Mouse (Mus musculus): ENCODE measurements at regions not wholly inside any gene's neighbourhood (a gene's known extent, or its start where the extent isn't known, plus 50 kb on each side); places are given as distances from the start of the nearest gene placed in this dataset.

DNA sequence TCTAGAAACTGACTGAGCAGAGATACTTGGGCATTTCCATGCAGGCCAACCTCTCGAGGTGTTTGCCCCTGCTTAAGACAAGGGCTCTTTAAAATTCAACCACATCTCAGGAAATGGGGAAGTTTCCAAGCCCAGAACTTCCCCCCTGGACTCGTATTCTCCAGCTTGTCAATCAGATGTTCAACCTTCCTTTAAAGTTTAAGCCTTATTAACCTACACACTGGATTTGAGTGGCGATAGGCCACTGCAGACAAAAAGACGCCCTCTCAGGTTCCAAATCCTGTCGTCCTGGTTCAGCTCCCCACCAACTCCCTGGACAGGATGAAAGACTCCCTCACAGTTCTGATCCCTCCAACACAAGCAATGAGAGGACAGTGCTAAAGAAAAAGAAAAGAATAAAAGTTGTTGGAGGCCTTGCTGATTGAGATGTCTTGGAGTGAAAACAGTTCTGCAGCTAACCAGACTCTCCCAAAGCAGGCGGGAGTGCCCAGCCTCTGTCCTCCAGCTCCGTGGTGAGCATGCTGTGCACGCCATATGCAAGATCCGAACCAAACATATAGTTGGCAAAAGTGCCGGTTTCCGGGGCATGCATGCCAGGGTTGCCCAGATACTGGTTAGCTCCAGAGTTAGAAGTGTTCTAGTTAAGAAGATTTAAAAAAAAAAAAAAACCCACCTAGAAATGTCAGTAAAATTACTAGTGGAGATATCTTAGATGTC, 298.3 kb downstream of the Mycn start:
- in situ Hi-C loops (cut with MboI, MseI): no loop called here

DNA sequence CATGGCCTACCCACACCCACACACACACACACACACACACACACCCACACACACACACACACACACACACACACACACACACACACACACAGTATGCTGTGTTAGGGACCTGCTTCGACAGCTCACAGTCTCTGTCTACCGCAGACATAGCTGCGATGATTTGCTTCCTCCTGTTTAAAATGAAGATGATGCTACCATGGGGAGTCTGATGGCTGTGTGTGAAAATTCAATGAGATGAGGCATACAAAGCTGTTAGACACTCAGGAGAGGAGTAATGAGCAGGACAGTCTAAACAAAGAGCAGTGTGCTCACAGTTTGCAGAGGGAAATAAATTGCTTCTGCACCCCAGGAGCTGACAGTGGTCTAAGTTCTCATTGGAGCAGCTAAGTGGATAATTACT, 306.4 kb downstream of the Mycn start:
- in situ Hi-C loops (cut with MboI, MseI): no loop called here

DNA sequence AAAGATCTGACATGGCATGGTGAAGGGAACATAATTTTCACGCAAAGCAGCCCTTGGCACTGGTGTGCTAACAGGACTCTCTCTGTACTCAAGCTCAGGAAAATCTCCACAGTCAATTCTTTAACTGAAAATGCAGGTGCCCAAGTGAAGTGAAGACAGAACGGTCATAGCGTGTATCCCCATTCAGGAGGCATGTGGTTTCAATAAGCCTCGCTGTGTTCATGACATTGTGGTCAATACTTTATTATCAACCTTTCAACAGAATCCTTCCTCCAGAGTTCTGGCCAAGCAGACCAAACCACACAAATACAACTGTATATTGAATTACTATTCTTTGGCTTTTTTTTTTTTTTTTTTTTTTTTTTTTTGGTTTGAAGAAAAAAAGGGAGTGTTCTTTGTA, 314.1 kb downstream of the Mycn start:
- in situ Hi-C loops (cut with MboI, MseI): no loop called here

DNA sequence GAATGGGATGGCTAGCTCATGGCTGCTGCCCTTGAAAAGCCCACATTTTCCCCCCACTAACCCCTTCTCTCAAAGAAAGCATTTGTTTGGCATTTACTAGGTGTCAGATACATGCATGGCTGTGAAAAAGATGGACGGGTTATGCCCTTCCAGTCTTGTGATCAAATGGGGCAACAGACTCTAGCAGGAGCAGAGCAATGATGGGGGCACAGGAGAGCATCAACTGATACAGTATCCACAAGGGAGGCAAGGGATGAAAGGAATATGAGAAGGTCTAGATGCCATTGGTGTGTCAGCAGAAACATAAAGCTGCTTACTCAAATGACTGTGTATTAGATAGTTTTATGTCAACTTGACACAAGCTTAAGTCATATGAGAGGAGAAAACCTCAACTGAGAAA, 315.9 kb downstream of the Mycn start:
- in situ Hi-C loops (cut with MboI, MseI): no loop called here

DNA sequence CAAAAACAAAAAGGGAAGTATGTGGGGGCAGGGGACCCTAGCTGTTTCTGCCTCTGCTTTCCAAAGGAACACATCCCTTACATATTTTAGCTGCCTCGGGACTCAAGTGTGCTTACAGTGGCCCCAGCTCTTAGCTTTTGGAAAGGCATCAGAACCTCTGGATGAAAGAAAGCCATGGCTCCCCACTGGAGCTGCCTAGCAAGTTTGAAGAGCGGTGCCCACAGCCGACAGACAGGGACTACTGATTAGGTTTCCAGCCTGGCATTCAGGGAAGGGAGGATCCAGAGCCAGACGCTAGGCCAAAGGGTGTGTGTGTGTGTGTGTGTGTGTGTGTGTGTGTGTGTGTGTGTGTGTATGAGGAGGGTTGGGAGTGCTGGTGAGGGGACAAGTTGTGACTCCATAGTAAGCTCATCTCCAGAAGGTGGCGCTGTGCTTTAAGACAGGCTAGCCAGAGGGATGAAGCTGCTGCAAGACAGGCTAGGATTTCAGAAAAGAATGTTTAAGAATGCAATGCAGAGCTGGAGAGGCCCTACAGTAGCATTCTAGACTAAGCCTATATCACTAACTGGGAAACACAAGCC, 318.9 kb downstream of the Mycn start:
- in situ Hi-C loops (cut with MboI, MseI): loop anchor here (25.0 kb wide), 1 partner anchor 589 kb away; no protein-coding TSS in a partner anchor

DNA sequence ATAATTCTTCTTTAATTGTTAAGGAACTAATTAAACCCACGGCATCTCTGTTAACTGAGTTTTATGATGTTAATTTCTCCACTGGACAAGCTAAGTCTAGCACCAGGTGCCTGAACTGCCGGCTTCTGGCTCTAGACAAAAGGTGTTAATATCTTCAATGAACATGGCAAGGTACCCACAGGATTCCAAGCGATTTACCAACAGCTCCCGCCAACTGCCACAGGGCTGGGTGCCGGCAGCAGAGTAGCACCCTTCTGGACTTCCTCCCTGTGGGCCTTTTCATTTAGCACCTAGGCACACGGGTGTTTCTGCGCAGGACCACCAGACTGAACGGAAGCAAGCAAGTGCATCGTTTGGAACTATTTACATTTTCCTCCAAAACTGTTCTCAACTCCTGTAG, 320.2 kb downstream of the Mycn start:
- in situ Hi-C loops (cut with MboI, MseI): loop anchor here (25.0 kb wide), 1 partner anchor 591 kb away; no protein-coding TSS in a partner anchor

DNA sequence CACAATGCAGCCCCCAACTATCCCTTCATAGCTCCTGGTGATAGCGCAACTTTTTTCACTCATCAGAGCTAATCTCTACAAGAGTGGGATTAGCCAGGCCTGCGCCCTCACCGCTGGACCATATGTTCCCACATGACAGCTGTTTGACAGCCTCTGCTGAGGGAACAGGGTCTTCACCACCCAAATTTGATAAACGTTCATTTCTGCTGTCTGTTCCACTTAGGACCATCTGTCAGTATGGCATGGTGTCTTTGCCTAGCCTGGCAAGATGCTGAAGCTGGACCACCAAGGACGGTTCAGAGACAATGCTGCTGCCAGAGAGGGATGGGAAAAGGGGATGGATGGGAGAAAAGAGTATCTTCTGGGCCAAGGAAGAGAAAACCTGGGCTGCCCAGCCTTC, 321.4 kb downstream of the Mycn start:
- in situ Hi-C loops (cut with MboI, MseI): loop anchor here (25.0 kb wide), 1 partner anchor 592 kb away; no protein-coding TSS in a partner anchor

DNA sequence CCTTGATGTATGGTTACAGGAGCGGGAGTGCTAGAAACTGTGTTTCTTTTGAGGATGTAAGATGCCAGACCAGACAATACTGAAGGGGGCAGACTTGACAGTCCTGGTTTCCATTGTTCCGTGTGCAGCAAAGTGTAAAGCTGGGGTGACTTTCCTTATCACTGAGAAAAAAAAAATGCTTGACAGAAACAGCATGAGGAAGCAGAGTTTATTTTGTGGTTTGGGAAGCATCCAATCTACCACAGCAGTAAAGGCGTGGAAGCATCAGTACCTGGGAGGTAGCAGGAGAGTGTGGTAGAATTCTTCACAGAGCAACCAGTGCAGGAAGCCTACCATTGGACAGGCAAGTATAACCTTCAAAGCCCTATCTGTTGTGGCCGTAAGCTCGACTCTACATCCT, 322.3 kb downstream of the Mycn start:
- in situ Hi-C loops (cut with MboI, MseI): loop anchor here (25.0 kb wide), 1 partner anchor 593 kb away; no protein-coding TSS in a partner anchor

DNA sequence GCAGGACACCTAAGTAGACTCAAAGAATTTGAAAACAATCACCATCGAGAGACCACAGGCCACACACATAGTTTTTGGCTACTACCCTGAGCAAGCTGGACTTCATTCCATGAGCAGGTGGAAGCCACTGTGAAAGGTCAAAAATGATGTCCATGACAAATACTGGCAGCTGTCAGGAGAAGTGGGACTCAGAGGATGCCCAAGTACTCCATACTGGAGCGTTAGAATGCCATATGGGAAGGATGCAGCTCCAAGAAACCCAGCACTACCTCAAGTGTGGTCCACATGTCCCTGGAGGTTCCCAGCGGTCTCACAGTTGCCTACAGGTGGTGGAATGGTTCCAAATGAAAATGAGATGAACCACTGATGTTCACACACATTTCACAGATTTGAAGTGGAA, 329.2 kb downstream of the Mycn start:
- in situ Hi-C loops (cut with MboI, MseI): loop anchor here (25.0 kb wide), 1 partner anchor 600 kb away; no protein-coding TSS in a partner anchor

DNA sequence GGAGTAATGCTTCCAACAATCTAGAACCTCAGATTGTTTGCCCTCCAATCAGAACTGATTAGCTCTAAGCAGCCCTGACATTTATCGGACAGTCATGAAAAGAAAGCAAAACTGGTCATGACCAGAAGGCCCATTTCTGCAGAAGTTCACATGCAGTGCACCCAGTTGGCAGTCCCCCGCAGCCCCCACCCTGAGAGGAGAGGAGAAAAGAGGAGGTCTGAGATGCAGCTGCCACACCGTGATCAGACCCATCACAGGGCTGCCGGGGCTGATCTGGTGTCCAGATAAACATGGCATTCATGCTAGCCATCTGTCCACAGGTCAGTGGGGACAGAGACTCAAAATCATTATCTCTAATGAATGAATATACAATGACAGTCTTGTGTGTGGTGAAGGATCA, 330.9 kb downstream of the Mycn start:
- in situ Hi-C loops (cut with MboI, MseI): loop anchor here (25.0 kb wide), 1 partner anchor 601 kb away; no protein-coding TSS in a partner anchor

DNA sequence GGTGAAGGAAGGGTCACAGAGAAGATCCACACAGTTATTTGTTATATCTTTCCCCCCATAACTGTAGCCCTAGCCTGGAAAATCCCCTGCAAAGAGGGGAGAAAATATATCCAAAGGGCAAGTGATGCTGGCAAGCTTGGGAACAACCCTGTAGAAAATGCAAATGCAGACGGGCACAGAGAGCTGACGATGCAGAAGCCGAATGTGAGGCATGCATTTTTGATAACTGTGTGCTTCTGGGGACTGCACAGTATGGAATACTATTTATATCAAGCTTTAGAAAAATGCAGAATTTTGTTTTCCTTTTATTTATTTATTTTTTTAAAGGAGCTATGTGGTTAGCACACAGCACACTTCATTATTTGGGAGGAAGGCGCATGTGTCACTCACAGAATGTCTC, 333.7 kb downstream of the Mycn start:
- in situ Hi-C loops (cut with MboI, MseI): loop anchor here (25.0 kb wide), 1 partner anchor 604 kb away; no protein-coding TSS in a partner anchor

DNA sequence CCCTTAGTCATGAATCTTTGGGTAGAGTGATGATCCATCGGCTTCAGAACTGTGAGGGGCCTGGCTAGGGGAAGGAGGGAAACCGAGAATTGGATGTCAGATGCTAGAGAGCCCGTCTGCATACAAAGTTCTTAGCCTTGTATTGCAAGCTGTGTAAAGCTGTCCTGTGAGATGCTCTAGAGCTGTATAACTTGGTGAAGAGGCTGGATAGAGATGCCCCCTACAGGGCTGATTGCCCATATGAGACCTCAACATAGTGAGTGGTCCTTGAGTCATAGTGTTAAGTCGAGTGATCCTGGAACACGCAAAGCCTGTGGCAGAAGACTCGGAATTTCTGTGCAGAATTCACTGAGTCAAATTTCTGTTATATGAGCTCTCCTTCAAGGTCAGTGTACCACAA, 334.8 kb downstream of the Mycn start:
- in situ Hi-C loops (cut with MboI, MseI): loop anchor here (25.0 kb wide), 1 partner anchor 605 kb away; no protein-coding TSS in a partner anchor

DNA sequence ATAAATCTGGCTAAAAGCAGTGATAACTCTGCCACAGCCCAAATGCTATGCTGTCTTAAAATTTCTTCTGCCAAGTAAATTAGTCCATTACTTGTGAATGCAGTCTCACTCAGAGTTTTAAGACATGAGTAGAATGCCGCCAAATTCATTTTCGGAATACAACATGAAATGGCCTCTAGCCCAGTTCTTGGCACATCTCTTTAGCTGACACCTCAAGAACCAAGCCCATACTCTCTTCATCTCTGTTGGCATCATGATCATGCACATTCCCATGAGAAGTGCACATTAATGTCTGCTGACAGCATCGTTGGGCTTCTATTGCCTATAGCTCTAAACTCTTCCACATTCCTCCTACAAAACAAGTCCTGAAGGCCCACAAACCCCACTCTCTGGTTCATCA, 336.2 kb downstream of the Mycn start:
- in situ Hi-C loops (cut with MboI, MseI): loop anchor here (25.0 kb wide), 1 partner anchor 607 kb away; no protein-coding TSS in a partner anchor

DNA sequence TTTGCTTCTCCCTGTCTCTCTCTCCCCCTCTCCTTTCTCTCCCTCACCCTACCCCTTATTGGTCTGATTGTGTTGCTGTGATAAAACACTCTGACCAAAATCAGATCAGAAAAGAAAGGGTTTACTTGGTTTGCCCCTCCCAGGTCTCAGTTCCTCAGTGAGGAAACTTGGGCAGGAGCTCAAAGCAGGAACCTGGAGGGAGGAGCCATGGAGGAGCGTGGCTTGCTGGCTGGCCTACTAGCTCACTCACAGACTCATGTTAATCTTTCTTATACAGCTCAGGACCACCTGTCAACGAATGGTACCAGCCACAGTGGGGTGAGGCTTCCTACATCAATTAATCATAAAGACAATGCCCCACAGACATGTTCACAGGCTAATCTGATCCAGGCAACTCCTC, 339.4 kb downstream of the Fam49a start:
- in situ Hi-C loops (cut with MboI, MseI): loop anchor here (25.0 kb wide), 1 partner anchor 611 kb away; no protein-coding TSS in a partner anchor

DNA sequence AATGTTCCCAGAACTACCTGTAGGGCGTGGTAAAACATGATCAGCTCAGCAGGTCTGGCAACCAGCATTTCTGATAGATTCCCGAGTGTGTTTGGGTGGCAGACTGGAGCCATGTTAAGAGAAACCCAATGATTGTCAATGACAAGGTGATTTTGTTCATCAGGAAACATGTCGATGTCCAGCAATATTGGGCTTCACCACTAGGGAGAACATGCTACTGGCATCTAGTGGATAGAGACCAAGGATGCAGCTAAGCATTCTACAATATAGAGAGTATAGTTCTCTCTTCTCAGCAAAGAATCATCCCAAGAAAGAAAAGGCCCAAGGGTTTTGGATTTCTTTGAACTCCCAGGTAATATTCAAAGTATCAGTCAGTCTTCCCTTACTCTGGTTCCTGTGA, 333.5 kb downstream of the Fam49a start:
- in situ Hi-C loops (cut with MboI, MseI): no loop called here

DNA sequence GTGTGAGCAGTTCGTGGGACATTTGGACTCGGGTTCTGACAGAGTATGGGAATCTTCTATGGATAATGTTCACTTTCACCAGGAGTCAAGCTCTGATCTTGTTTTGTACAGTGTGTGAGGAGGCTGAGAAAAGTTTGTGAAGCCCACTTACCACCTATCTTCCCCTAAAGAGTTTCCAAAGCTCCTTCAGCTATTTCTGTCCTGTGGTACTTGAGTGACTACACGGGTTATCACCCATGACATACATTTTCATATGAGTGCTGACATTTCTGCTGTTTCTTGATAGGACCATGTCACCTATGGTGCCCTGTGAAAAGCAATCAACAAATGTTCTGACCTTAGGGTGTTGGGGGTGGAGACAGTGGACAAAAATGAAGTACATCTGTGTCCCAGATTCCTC, 332.6 kb downstream of the Fam49a start:
- in situ Hi-C loops (cut with MboI, MseI): no loop called here

DNA sequence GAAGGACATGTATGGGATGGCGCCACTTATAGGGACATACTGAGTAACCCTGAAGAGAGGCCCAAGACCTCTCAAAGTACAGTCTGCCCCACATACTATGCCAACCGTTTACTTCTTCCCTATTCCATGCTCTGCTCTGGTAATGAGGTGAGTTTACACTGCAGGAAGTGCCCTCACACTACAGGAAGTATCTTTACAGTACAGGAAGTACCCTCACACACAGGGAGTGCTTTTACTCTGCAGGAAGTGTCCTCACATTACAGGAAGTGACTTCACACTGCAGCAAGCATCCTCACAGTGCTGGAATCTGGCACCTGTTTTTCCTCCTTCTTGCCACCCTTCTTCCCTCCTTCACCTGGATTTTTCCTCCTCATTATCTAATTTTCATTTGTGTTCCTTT, 331.4 kb downstream of the Fam49a start:
- in situ Hi-C loops (cut with MboI, MseI): no loop called here

DNA sequence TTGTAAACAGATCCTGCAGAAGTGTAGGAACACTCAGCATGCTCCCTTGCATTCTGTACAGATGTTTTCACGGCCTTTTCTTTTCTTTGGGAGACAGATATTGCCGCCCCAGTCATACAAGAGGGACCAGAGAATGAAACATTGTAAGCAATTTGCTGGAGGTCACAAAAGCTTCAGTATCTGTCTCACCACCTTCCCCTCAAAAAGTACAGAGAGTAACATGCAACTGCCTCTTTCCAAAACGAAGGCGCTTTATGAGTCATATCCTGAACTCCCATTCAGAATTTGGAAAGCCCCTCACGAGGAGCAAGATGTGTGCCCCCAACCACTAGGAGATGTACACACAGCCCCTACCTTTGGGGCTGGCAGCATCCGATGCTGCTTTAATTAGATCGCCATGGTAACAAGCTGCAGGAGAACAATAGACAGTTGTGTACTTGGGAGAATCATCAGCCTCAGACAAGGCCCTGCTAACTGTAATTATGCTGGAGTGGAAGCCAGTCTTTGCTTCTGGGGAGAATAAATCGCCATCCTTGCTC, 328.9 kb downstream of the Fam49a start:
- in situ Hi-C loops (cut with MboI, MseI): no loop called here

DNA sequence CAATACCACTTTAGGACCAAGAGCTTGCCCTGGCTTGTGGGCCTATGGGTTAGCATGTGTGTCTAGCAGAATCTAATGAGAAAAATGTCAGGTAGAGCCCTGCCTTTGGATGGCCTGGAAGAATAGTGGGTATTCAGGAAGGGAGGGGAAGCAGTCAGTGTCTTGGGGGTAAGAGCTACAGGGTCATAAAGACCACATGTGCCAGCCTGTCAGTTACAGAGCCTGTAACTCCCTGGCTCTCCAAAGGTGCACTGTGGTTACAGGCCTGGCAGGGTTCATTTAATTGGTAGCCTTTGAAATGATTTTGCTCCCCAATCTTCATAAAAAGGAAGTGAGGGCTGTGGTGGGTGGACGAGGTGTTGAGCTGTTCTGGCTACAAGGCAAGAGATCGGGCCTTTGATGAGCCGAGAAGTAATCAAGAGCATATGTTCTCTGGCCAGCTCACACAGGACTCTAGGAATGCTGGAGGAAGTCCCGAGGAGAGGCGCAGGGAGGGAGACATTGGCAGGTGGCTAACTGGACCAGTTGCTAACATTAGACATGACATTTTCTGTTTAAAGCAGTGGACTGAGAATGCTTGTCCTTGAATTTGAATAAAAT, 326.9 kb downstream of the Fam49a start:
- in situ Hi-C loops (cut with MboI, MseI): no loop called here

DNA sequence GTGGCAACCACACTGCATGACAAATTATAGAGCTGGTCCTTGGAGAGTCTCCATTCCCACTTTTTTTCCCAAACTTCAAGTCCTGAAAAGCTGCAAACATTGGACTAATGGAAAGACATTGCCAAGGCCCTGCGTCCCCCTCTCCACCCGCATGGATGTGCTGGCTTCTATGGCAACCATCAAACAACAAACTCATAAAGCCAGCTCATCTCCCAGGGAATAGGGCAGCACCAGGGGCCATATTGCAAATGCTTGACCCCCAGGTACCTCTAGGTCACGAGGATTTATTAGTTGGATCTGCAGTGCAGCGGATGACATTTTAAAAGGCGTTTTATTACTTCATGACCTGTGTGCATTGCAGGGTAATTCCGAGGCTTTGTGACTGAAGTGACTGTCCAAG, 324.5 kb downstream of the Fam49a start:
- in situ Hi-C loops (cut with MboI, MseI): no loop called here

DNA sequence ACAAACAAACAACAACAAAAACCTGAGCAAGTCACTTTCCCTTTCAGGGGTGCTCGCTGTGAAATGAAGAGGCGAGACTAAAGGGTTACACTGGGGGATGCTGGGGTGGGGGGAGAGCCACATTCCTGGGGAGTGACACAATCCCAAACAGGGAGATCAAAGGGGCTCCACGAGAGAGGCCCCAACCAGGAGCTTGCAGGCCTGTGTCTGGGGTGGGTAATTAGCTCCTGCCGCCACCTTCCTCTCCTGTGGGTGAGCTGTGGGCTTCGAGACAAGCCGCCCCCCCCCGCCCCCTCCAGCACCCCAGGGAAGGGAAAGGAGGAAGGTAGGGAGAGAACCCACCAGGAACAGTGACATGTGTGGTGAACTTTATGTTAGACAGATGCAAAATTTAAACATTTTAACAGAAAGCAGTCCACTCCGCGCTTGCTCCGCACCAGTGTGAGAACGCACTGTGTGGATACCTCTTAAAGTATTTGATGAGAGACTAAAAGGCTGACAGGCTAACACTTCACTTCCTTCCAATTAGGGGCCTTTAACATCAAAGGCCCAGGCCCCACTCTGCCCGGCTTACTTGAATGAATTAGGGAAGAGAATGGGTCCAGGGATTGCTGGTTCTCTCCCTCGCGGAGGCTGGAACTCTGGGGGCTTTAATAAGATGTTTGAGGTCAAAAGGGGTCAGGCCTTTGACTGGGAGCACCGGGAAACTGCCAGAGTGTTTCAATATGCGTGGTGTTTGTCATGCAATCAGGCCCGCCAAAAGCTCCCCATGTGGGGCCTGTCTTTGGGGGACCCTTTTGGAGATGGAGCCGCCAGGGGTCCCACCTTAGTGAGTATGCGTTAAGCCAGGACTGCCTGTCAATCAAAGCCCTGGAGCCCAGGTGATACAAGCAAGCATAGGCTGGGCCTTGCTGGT, 319.6 kb downstream of the Fam49a start:
- in situ Hi-C loops (cut with MboI, MseI): no loop called here

All from T-helper 2 cell (primary cell).